In genomic region chr17:55702161-55702820, GRCm38 (mm10) we compare ENCODE assay signal across 9 mouse cellular contexts. TPM values are rescaled to one million over a fixed set of nuclear protein-coding genes. Genes with fewer than 3 reads are reported as not detected.
DNase-seq lines count a peak whose midpoint lies in the region; ATAC-seq lines count a peak whose summit lies in the region.
"Had no signal": no experiment of that assay in that cellular context is flagged by ENCODE, and none has a peak within 500 bp of the region (broad histone marks: within the 10 kb centered on the region; RNA-seq: fewer than 3 reads in every experiment).

No protein-coding gene starts in this region.

- no peak overlapping the region for H3K9ac ChIP-seq in forebrain, embryonic 14.5 days (ENCODE audit: low read length)
- no peak overlapping the region for H3K9ac ChIP-seq in hindbrain, embryonic 15.5 days
- H3K9ac ChIP-seq: limb, embryonic 12.5 days had no signal

- no peak overlapping the region for H3K27ac ChIP-seq in forebrain, embryonic 14.5 days (ENCODE audit: low read depth, low read length)
- no peak overlapping the region for H3K27ac ChIP-seq in hindbrain, embryonic 15.5 days (replicated peaks)
- H3K27ac ChIP-seq: limb, embryonic 12.5 days had no signal

- no peaks in the 10 kb centered on the region for H3K9me3 ChIP-seq in forebrain, embryonic 14.5 days (replicated peaks; ENCODE audit: control insufficient read depth, low read length)
- H3K9me3 ChIP-seq in hindbrain, embryonic 15.5 days, result no peaks in the 10 kb centered on the region
- H3K9me3 ChIP-seq: limb, embryonic 12.5 days had no signal

- H3K4me1 ChIP-seq in forebrain, embryonic 14.5 days (ENCODE audit: control insufficient read depth, insufficient read depth, low read length), result no peaks in the 10 kb centered on the region
- H3K4me1 ChIP-seq in hindbrain, embryonic 15.5 days (replicated peaks), result no peaks in the 10 kb centered on the region
- H3K4me1 ChIP-seq: limb, embryonic 12.5 days had no signal

- peak; percentile 56 for DNase-seq in Muller cell, postnatal 12 days (ENCODE audit: inconsistent ontology term)
- peak; percentile 90 for DNase-seq in forebrain, embryonic 14.5 days (ENCODE audit: low spot score)
- peak; percentile 65 for DNase-seq in left cerebral cortex, adult 11 months (ENCODE audit: low spot score)
- peak; percentile 86 for DNase-seq in mesoderm, embryonic 11.5 days (ENCODE audit: low read depth, low spot score)
- DNase-seq in right cerebral cortex, postnatal 25 days, result peak; percentile 49
- peak; percentile 42 to 79 for DNase-seq in urinary bladder, postnatal 4 days (ENCODE audit: low spot score in 2 of 2)

- no peaks in the 10 kb centered on the region for H3K27me3 ChIP-seq in forebrain, embryonic 14.5 days (replicated peaks; ENCODE audit: control insufficient read depth, insufficient read depth, low read length)
- no peaks in the 10 kb centered on the region for H3K27me3 ChIP-seq in hindbrain, embryonic 15.5 days
- H3K27me3 ChIP-seq: limb, embryonic 12.5 days had no signal

- H3K36me3 ChIP-seq in forebrain, embryonic 14.5 days (ENCODE audit: control insufficient read depth, insufficient read depth, low read length), result peaks cover 31% of the 10 kb centered on the region
- H3K36me3 ChIP-seq in hindbrain, embryonic 15.5 days, result 0 out of 2 replicates have a peak, but pooled peaks cover 11% of the 10 kb centered on the region

- no peak overlapping the region for H3K4me3 ChIP-seq in forebrain, embryonic 14.5 days (ENCODE audit: low read depth, low read length)
- H3K4me3 ChIP-seq in hindbrain, embryonic 15.5 days, result no peak overlapping the region
- H3K4me3 ChIP-seq: limb, embryonic 12.5 days had no signal

- WGBS in forebrain, embryonic 14.5 days, result 71% methylated on average over 3 of the region's 3 CpGs
- WGBS in hindbrain, embryonic 15.5 days, result 61% methylated on average over 3 of the region's 3 CpGs

- 0 out of 2 replicates have a peak, but pooled peaks have one; percentile 56 for ATAC-seq in cerebellum, adult (ENCODE audit: insufficient number of reproducible peaks, low FRiP score, low TSS enrichment)
- ATAC-seq in forebrain, embryonic 14.5 days, result peak; percentile 79
- peak; percentile 68; the same call in 1 of the 2 replicates for ATAC-seq in hindbrain, embryonic 15.5 days (ENCODE audit: low FRiP score, low read depth)

- no peak overlapping the region for H3K4me2 ChIP-seq in forebrain, embryonic 14.5 days (ENCODE audit: low read length)
- no peak overlapping the region for H3K4me2 ChIP-seq in hindbrain, embryonic 15.5 days
- H3K4me2 ChIP-seq: limb, embryonic 12.5 days had no signal

RNA-seq across cellular contexts. Expression of gene Pot1b, which starts 10.1 kb away (rescaled TPM):
- polyA plus RNA-seq in forebrain, embryonic 14.5 days (2014; fragmentation: Nextera tagmentation; extraction: Ambion mirVana), result 5.7 TPM in 2 replicates
- polyA plus RNA-seq in hindbrain, embryonic 15.5 days (2015; fragmentation: Nextera tagmentation; extraction: Ambion mirVana), result 6.4 and 8.5 TPM in 2 replicates

RNA-seq across cellular contexts. Expression of gene Adgre4, which starts 47.5 kb away (rescaled TPM):
- 0.09 TPM in 1 of 2 replicates, not detected in the other for polyA plus RNA-seq in forebrain, embryonic 14.5 days (2014; fragmentation: Nextera tagmentation; extraction: Ambion mirVana)
- polyA plus RNA-seq in hindbrain, embryonic 15.5 days (2015; fragmentation: Nextera tagmentation; extraction: Ambion mirVana), result 0.18 and 0.21 TPM in 2 replicates
